Mouse (Mus musculus) forebrain, embryonic 16.5 days (tissue): ENCODE measurements at regions not wholly inside any gene's neighbourhood (a gene's known extent, or its start where the extent isn't known, plus 50 kb on each side); places are given as distances from the start of the nearest gene placed in this dataset.

Experiments
- ATAC-seq: fragments of 200-750 bp; cut with Nextera tagmentation; 2 replicates; pipeline ENCODE4 v1.8.0; 2017; ENCODE audit warnings: mild to moderate bottlenecking, moderate library complexity
- H3K27ac ChIP-seq: fragments of 300-500 bp; sonication (generic); 2 replicates; pipeline ENCODE4 v1.5.1; 2014; ENCODE audit warnings: low read length, control low read depth
- H3K27me3 ChIP-seq: fragments of 300-500 bp; sonication (generic); replicated peaks from 2 replicates; pipeline ENCODE4 v1.6.1; 2014; ENCODE audit warnings: low read length; ENCODE audit not compliant: control insufficient read depth, insufficient read depth
- H3K36me3 ChIP-seq: fragments of 300-500 bp; sonication (generic); 2 replicates; pipeline ENCODE4 v1.6.1; 2014; ENCODE audit not compliant: control insufficient read depth, insufficient read depth
- H3K4me1 ChIP-seq: fragments of 300-500 bp; sonication (generic); replicated peaks from 2 replicates; pipeline ENCODE4 v1.6.1; 2014; ENCODE audit warnings: low read length; ENCODE audit not compliant: control insufficient read depth, insufficient read depth
- H3K4me2 ChIP-seq: fragments of 300-500 bp; sonication (generic); 2 replicates; pipeline ENCODE4 v1.6.1; 2014; ENCODE audit warnings: mild to moderate bottlenecking, low read length, control low read depth
- H3K4me3 ChIP-seq: fragments of 300-500 bp; sonication (generic); replicated peaks from 2 replicates; pipeline ENCODE4 v1.5.1; 2014; ENCODE audit warnings: mild to moderate bottlenecking, low read length, control low read depth
- H3K9ac ChIP-seq: fragments of 300-500 bp; sonication (generic); replicated peaks from 2 replicates; pipeline ENCODE4 v1.6.1; 2014; ENCODE audit warnings: low read depth, low read length, control low read depth
- H3K9me3 ChIP-seq: fragments of 300-500 bp; sonication (generic); 2 replicates; pipeline ENCODE4 v1.6.1; 2016; ENCODE audit warnings: low read length; ENCODE audit not compliant: control insufficient read depth
- WGBS: fragments of 180-500 bp; shearing (Covaris S2); extraction: QIAGEN DNeasy Blood & Tissue Kit; methylation state at CpG from one replicate; pipeline ENCODE4 v1.1.7; 2014; 5-methylcytosine and 5-hydroxymethylcytosine counted together

DNA sequence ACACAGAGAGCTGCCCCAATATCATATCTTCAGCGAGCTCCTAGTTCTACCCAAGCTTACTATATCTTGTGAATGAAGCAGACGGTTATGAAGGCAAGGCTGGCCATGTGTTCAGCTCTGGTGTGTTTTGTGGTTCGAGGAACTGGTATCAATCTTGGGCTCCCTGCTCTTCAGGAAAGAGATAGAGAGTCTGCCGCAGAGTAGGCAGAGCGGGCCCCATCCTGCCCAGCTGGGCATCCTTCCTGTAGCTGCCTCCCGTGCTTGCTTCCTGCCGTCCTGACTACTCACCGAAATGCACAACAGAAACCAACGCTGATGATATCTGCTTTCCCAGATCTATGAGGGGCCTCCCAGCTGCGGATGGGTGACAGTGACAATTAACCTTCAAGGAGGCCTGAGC lies 60.3 kb downstream of the Snrpe start:
- Histone ChIP-seq H3K4me2 (no peak overlapping the region), H3K36me3 (no peaks in the 10 kb centered on the region), H3K4me1 (no peaks in the 10 kb centered on the region), H3K27ac (no peak overlapping the region), H3K4me3 (no peak overlapping the region), H3K27me3 (no peaks in the 10 kb centered on the region), H3K9ac (no peak overlapping the region), H3K9me3 (no peaks in the 10 kb centered on the region)
- 90% methylated on average over 10 of the region's 10 CpGs for WGBS
- no peak for ATAC-seq

DNA sequence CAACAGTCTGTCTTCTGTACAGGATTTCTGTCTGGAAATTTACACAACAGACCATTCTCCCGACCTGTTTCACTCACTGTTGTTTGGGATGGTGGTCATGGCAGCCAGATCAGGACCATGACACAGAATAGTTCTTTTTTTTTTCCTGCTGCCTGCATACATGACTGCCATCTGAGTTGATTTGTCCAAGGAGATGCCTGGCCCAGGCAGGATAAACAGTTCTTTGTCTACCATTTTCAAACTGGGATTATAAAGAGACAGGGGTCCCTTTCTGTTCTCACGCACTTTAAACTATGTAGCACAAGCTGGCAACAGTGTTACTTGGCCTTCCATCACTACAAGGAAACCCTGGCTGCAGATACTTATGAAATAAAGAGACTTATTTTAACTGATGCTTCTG lies 61.1 kb downstream of the Snrpe start:
- no peaks in the 10 kb centered on the region for H3K4me1 ChIP-seq
- WGBS: 26% methylated on average over 2 of the region's 2 CpGs

DNA sequence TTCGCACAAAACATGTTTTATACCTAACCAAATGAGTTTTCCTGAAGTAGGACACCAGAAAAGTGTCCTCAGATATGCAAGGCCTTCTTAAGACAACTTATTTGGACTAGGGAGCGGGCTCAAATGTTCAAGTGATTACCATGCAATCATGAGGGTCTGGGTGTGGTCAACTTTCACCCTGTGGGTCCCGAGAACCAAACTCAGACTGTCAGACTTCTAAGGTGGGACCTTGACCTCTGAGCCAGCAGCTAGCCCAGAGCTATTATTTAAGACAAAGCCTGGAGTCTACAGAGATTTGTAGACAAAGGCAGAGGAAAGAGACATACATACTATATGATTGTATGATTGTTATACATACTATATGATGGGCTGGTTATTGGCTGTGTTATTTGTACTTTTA lies 62.5 kb downstream of the Snrpe start:
- H3K27ac ChIP-seq: no peak overlapping the region
- H3K4me3 ChIP-seq: no peak overlapping the region
- H3K27me3 ChIP-seq: no peaks in the 10 kb centered on the region
- no peak overlapping the region for H3K9ac ChIP-seq
- no peak for ATAC-seq
- H3K4me2 ChIP-seq: no peak overlapping the region
- 80% methylated on average over 3 of the region's 3 CpGs for WGBS
- no peaks in the 10 kb centered on the region for H3K4me1 ChIP-seq
- no peaks in the 10 kb centered on the region for H3K36me3 ChIP-seq
- no peaks in the 10 kb centered on the region for H3K9me3 ChIP-seq

More for the DNA sequence above, 61.1 kb downstream of the Snrpe start:
- no peak overlapping the region for H3K4me2 ChIP-seq
- H3K36me3 ChIP-seq: no peaks in the 10 kb centered on the region
- no peak for ATAC-seq
- H3K9me3 ChIP-seq: no peaks in the 10 kb centered on the region
- no peaks in the 10 kb centered on the region for H3K27me3 ChIP-seq
- no peak overlapping the region for H3K9ac ChIP-seq
- no peak overlapping the region for H3K27ac ChIP-seq
- H3K4me3 ChIP-seq: no peak overlapping the region

DNA sequence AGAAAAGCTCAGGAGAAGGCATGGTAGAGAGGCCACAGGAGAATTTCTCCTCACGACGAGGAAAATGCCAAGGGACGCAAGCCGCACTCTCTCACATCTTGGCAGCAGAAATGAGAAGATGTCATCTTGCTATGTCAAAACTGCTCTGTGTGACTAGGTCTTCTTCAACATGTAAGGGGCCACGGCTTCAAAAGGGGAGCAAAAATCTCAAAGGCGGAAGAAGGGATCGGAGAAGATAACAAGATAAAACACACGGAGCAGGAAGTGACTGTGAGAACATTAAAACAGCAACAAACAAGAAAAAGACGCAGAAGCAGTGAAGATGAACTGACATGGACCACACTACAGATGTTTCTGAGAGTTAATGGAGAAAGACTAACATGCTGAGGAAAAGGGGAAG lies 65.1 kb downstream of the Snrpe start:
- Histone ChIP-seq H3K9ac (no peak overlapping the region), H3K4me3 (no peak overlapping the region), H3K27me3 (no peaks in the 10 kb centered on the region), H3K4me1 (no peaks in the 10 kb centered on the region), H3K9me3 (no peaks in the 10 kb centered on the region), H3K36me3 (no peaks in the 10 kb centered on the region), H3K27ac (no peak overlapping the region), H3K4me2 (no peak overlapping the region)
- no peak for ATAC-seq
- WGBS: 89% methylated on average over 9 of the region's 9 CpGs

DNA sequence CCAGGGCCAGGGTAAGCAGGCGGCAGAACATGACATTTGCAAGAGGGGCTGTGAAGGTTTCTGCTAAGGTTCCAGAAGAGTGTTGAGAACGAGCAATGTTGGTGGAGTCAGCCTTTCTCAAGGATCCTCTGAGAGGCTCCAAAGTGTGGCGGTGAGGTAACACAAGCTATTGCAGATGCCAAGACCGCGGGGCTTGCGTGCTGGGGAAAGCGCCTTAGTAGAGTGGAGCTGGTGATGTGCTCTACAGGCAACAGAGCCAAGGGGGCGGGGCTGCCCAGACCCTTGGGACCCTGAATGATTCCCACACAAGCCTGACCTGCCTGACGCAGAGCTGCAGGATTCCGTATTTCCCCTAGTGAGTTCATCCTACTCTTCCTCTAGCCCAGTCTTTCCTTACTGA lies 66.3 kb downstream of the Snrpe start:
- Histone ChIP-seq H3K9ac (no peak overlapping the region), H3K4me3 (no peak overlapping the region), H3K4me2 (no peak overlapping the region), H3K27ac (no peak overlapping the region), H3K36me3 (no peaks in the 10 kb centered on the region), H3K27me3 (no peaks in the 10 kb centered on the region), H3K9me3 (no peaks in the 10 kb centered on the region), H3K4me1 (no peaks in the 10 kb centered on the region)
- ATAC-seq: no peak
- 81% methylated on average over 10 of the region's 10 CpGs for WGBS

DNA sequence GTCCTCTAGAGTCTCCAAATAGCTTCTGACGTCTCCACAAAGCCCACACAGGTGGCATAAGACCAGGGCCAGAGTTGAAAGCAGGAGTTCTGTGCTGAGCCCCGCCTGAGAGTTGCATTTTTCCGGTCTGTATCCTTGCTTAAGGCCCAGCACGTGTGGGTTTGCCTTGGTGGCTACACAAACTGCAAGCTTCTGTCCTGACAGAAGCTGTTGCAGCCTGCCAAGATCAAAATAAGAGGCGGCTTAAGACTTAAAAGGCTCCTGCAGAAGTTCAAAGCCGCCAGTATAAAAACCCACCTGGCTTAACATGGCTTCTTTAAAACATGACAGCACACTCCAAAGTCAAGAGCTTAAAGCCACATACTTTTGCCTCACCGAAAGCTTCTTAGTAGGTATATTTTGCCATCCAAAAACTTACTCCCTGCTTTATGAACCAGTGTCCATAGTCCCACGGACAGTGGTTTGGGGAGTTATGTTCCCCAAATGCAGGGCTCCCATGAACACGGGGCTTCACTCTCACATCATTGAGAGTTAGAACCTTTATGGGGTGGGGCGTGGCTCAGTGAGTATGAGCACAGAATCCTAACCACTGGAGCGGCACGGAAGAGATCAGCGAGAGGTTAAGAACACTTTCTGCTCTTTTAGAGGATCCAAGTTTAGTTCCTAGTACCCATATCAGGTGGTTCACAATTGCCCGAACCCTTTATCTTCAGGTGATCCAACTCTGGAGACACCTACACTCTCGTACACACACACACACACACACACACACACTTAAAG lies 67.9 kb downstream of the Snrpe start:
- H3K36me3 ChIP-seq: no peaks in the 10 kb centered on the region
- ATAC-seq: no peak
- H3K27me3 ChIP-seq: no peaks in the 10 kb centered on the region
- H3K9ac ChIP-seq: no peak overlapping the region
- no peak overlapping the region for H3K27ac ChIP-seq
- H3K4me2 ChIP-seq: no peak overlapping the region
- H3K9me3 ChIP-seq: no peaks in the 10 kb centered on the region
- no peak overlapping the region for H3K4me3 ChIP-seq
- no peaks in the 10 kb centered on the region for H3K4me1 ChIP-seq
- WGBS: 81% methylated on average over 15 of the region's 15 CpGs

DNA sequence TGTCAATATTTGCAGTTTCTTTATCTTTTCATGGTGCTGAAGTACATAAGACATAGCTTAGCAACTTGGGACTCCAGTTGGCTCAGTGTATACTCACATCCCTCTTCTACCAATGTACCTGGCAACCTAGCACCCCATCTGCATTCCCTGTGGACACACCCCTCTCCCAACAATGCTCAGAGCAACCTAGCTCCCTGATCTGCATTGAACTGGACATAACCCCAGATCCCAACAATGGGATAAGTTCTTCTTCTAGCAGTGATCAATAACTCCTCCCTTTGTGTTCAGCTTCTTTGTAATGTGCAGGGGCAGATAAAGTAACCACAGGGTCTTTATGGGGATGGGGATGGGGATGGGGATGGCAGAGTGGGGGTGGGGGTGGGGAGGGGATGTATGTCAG lies 79.4 kb downstream of the Snrpe start:
- H3K27me3 ChIP-seq: no peaks in the 10 kb centered on the region
- ATAC-seq: no peak
- H3K4me3 ChIP-seq: no peak overlapping the region
- no peak overlapping the region for H3K9ac ChIP-seq
- H3K27ac ChIP-seq: no peak overlapping the region
- H3K9me3 ChIP-seq: no peaks in the 10 kb centered on the region
- H3K4me1 ChIP-seq: no peaks in the 10 kb centered on the region
- H3K36me3 ChIP-seq: no peaks in the 10 kb centered on the region
- H3K4me2 ChIP-seq: no peak overlapping the region

DNA sequence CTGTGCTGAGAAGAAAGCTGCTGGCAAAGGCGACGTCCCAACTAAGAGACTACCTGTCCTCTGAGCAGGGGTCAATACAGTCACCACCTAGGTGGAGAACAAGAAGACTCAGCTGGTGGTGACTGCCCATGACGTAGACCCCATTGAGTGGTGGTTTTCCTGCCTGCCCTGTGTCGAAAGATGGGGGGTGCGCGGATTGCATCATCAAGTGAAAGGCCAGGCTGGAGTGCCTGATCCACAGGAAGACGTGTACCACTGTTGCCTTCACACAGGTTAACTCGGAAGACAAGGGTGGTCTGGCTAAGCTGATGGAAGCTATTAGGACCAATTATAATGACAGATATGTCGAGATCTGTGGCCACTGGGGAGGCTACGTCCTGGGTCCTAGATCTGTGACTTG lies 80.3 kb downstream of the Snrpe start:
- Histone ChIP-seq H3K4me1 (no peaks in the 10 kb centered on the region), H3K9me3 (no peaks in the 10 kb centered on the region), H3K4me2 (no peak overlapping the region), H3K27me3 (no peaks in the 10 kb centered on the region), H3K4me3 (no peak overlapping the region), H3K27ac (no peak overlapping the region), H3K9ac (no peak overlapping the region), H3K36me3 (no peaks in the 10 kb centered on the region)
- 91% methylated on average over 10 of the region's 10 CpGs for WGBS
- no peak for ATAC-seq

DNA sequence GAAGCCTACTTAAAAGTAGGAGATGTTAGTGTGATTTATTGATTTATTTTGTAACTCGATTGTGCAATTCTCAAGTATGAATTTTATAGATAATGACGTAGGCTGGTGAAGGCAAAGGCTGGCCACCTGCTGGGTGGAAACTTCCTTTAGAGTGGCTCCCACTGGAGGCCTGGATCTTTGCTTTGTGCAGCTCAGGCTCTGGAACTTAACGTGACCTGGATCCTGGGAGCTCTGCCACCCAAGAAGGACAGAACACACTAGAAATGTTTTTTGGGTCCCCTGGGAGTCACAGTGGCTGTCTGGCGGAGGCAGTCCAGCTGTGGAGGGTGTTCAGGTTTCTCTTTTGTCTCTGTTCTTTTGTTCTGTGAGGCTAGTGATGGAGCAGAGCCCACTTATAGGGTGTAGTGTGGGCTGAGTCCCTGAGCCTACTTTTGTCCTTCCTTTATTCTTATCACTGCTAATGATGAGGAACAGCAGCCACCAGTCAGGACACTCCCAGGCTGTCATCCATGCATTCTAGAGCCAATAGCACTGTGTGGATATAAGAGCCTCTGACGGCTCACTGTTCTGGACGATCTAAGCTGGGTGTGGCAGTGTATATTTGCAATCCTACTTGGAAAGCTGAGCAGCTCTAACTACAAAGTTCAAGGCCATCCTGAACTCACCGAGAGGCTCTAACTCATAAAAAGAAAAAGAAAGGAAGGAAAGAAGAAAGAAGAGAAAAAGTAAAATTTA lies 82.3 kb downstream of the Snrpe start:
- H3K36me3 ChIP-seq: no peaks in the 10 kb centered on the region
- H3K27ac ChIP-seq: no peak overlapping the region
- no peaks in the 10 kb centered on the region for H3K4me1 ChIP-seq
- H3K4me3 ChIP-seq: no peak overlapping the region
- 68% methylated on average over 7 of the region's 7 CpGs for WGBS
- no peaks in the 10 kb centered on the region for H3K9me3 ChIP-seq
- no peak overlapping the region for H3K4me2 ChIP-seq
- no peak for ATAC-seq
- no peaks in the 10 kb centered on the region for H3K27me3 ChIP-seq
- H3K9ac ChIP-seq: no peak overlapping the region
